Comparison of ENCODE assay signal across 9 mouse cellular contexts in the genomic region with DNA sequence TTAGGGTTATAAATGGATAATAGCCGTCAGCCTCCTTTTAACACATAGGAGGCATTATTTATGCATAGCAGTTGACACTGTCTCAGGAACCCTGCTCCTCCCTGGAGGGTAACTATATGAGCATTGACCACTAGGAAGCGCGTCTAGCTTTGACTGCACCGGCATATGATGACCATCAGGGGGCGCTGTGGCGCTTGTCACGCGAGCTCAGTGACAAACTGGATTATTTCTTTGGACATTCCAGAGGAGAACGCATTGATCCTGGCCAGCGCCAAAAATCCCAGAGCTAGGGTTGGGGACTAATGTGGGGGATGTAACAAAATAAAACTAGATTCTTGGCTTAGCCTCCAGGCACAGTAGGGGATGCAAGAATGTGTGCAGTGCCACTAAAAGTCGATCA. TPM values are rescaled to one million over a fixed set of nuclear protein-coding genes. Genes with fewer than 3 reads are reported as not detected.
DNase-seq lines count a peak whose midpoint lies in the region; ATAC-seq lines count a peak whose summit lies in the region.
"Had no signal": no experiment of that assay in that cellular context is flagged by ENCODE, and none has a peak within 500 bp of the region (broad histone marks: within the 10 kb centered on the region; RNA-seq: fewer than 3 reads in every experiment).

No protein-coding gene starts in this region.

- no peak for ATAC-seq in forebrain, embryonic 11.5 days (replicated peaks; ENCODE audit: low FRiP score)
- ATAC-seq in forebrain, embryonic 12.5 days (ENCODE audit: low FRiP score) = no peak
- peak; percentile 9; the same call in 1 of the 2 replicates for ATAC-seq in embryonic facial prominence, embryonic 14.5 days (ENCODE audit: low read depth)
- peak; percentile 62 to 78 for ATAC-seq in hematopoietic stem cell, adult 5-6 weeks (replicated peaks in 1 of 2; ENCODE audit: insufficient read depth in 1 of 2, low FRiP score in 2 of 2, low TSS enrichment in 1 of 2, low read depth in 1 of 2, poor library complexity in 2 of 2, severe bottlenecking in 2 of 2)
- peak; percentile 75 for ATAC-seq in megakaryocyte-erythroid progenitor cell, adult 5-6 weeks (replicated peaks; ENCODE audit: low FRiP score, low TSS enrichment, poor library complexity, severe bottlenecking)

- no peak overlapping the region for H3K4me3 ChIP-seq in forebrain, embryonic 11.5 days (ENCODE audit: low read depth, low read length)
- H3K4me3 ChIP-seq in forebrain, embryonic 12.5 days (replicated peaks) = no peak overlapping the region
- no peak overlapping the region for H3K4me3 ChIP-seq in embryonic facial prominence, embryonic 14.5 days (ENCODE audit: low read depth, low read length)
- H3K4me3 ChIP-seq: liver, embryonic 15.5 days had no signal

- DNase-seq in forebrain, embryonic 11.5 days (ENCODE audit: low spot score) = peak; percentile 87
- peak; percentile 73 to 86 for DNase-seq in adrenal gland, postnatal 36 days
- DNase-seq in embryonic facial prominence, embryonic 14.5 days (ENCODE audit: low spot score) = peak; percentile 66
- DNase-seq in layer of hippocampus, postnatal 14 days (ENCODE audit: low spot score in 2 of 2) = peak; percentile 73 to 76
- DNase-seq in spleen, postnatal 36 days (ENCODE audit: low spot score in 2 of 2) = peak; percentile 20 to 29

- no peak overlapping the region for H3K9ac ChIP-seq in forebrain, embryonic 11.5 days (ENCODE audit: low read length)
- no peak overlapping the region for H3K9ac ChIP-seq in forebrain, embryonic 12.5 days
- no peak overlapping the region for H3K9ac ChIP-seq in embryonic facial prominence, embryonic 14.5 days (ENCODE audit: low read depth, low read length)
- H3K9ac ChIP-seq: liver, embryonic 15.5 days had no signal

- H3K27me3 ChIP-seq in forebrain, embryonic 11.5 days (ENCODE audit: control insufficient read depth, insufficient read depth, low read length) = no peaks in the 10 kb centered on the region
- peaks cover 10% of the 10 kb centered on the region; the same call in 1 of the 2 replicates for H3K27me3 ChIP-seq in forebrain, embryonic 12.5 days
- H3K27me3 ChIP-seq in embryonic facial prominence, embryonic 14.5 days (replicated peaks; ENCODE audit: control insufficient read depth, insufficient read depth, low read length) = 0 out of 2 replicates have a peak, but pooled peaks cover 3% of the 10 kb centered on the region

- no peaks in the 10 kb centered on the region for H3K4me1 ChIP-seq in forebrain, embryonic 11.5 days (replicated peaks; ENCODE audit: control insufficient read depth, insufficient read depth, low read length)
- H3K4me1 ChIP-seq in forebrain, embryonic 12.5 days = no peaks in the 10 kb centered on the region
- peaks cover 3% of the 10 kb centered on the region; the same call in 1 of the 2 replicates for H3K4me1 ChIP-seq in embryonic facial prominence, embryonic 14.5 days (ENCODE audit: control insufficient read depth, insufficient read depth, low read length)
- H3K4me1 ChIP-seq: liver, embryonic 15.5 days had no signal

- no peak overlapping the region for H3K4me2 ChIP-seq in forebrain, embryonic 11.5 days (ENCODE audit: low read depth, low read length, severe bottlenecking)
- H3K4me2 ChIP-seq in forebrain, embryonic 12.5 days = no peak overlapping the region
- no peak overlapping the region for H3K4me2 ChIP-seq in embryonic facial prominence, embryonic 14.5 days (ENCODE audit: low read depth, low read length)
- H3K4me2 ChIP-seq: liver, embryonic 15.5 days had no signal

- H3K36me3 ChIP-seq in forebrain, embryonic 11.5 days (ENCODE audit: control insufficient read depth, insufficient read depth, low read length) = no peaks in the 10 kb centered on the region
- H3K36me3 ChIP-seq in forebrain, embryonic 12.5 days (replicated peaks) = no peaks in the 10 kb centered on the region
- 0 out of 2 replicates have a peak, but pooled peaks cover 3% of the 10 kb centered on the region for H3K36me3 ChIP-seq in embryonic facial prominence, embryonic 14.5 days (ENCODE audit: control insufficient read depth, insufficient read depth, low read length)
- H3K36me3 ChIP-seq: liver, embryonic 15.5 days had no signal

- 12% methylated on average over 11 of the region's 11 CpGs for WGBS in forebrain, embryonic 11.5 days
- 15% methylated on average over 11 of the region's 11 CpGs for WGBS in forebrain, embryonic 12.5 days
- WGBS in embryonic facial prominence, embryonic 14.5 days = 12% methylated on average over 11 of the region's 11 CpGs

- H3K9me3 ChIP-seq in forebrain, embryonic 11.5 days (ENCODE audit: control insufficient read depth, low read length) = no peaks in the 10 kb centered on the region
- H3K9me3 ChIP-seq in forebrain, embryonic 12.5 days = no peaks in the 10 kb centered on the region
- no peaks in the 10 kb centered on the region for H3K9me3 ChIP-seq in embryonic facial prominence, embryonic 14.5 days (ENCODE audit: control insufficient read depth, low read length)
- H3K9me3 ChIP-seq: liver, embryonic 15.5 days had no signal

- no peak overlapping the region for H3K27ac ChIP-seq in forebrain, embryonic 11.5 days (ENCODE audit: low read depth, low read length)
- H3K27ac ChIP-seq in forebrain, embryonic 12.5 days = no peak overlapping the region
- H3K27ac ChIP-seq in embryonic facial prominence, embryonic 14.5 days (replicated peaks; ENCODE audit: low read depth, low read length) = no peak overlapping the region
- H3K27ac ChIP-seq: liver, embryonic 15.5 days had no signal

RNA-seq across cellular contexts. Expression of gene Ltbp4, which starts 35.3 kb away (rescaled TPM):
- 11.9 and 13.0 TPM in 2 replicates for polyA plus RNA-seq in forebrain, embryonic 11.5 days (2014; fragmentation: Nextera tagmentation; extraction: Ambion mirVana)
- 12.4 and 16.5 TPM in 2 replicates for polyA plus RNA-seq in forebrain, embryonic 12.5 days (2016; fragmentation: Nextera tagmentation; extraction: Ambion mirVana)
- 10 to 100 TPM; 77.8 to 94.6 TPM for total RNA-seq in adrenal gland, postnatal 36 days (2021)
- polyA plus RNA-seq in embryonic facial prominence, embryonic 14.5 days (2014; fragmentation: Nextera tagmentation; extraction: Ambion mirVana) = 74.2 and 74.8 TPM in 2 replicates
- 1.9 TPM in 1 of 2 replicates, not detected in the other for total RNA-seq in hematopoietic stem cell, adult 5-6 weeks (2017)
- 10 to 100 TPM; 55.0 to 55.3 TPM for total RNA-seq in layer of hippocampus, postnatal 14 days (2021)
- 0.39 TPM in 1 of 2 replicates, not detected in the other for total RNA-seq in megakaryocyte-erythroid progenitor cell, adult 5-6 weeks (2014; fragmentation: Nextera tagmentation)
- 0.05 and 1.4 TPM in 2 replicates for total RNA-seq in megakaryocyte-erythroid progenitor cell, adult 5-6 weeks (2017)

RNA-seq across cellular contexts. Expression of gene Numbl, which starts 43.9 kb away (rescaled TPM):
- 19.1 and 20.1 TPM in 2 replicates for polyA plus RNA-seq in forebrain, embryonic 11.5 days (2014; fragmentation: Nextera tagmentation; extraction: Ambion mirVana)
- 40.6 and 41.8 TPM in 2 replicates for polyA plus RNA-seq in forebrain, embryonic 12.5 days (2016; fragmentation: Nextera tagmentation; extraction: Ambion mirVana)
- 10 to 100 TPM in 1 of 2 experiments, 1 to 10 TPM in 1; 8.8 to 10.1 TPM for total RNA-seq in adrenal gland, postnatal 36 days (2021)
- 25.1 and 28.4 TPM in 2 replicates for polyA plus RNA-seq in embryonic facial prominence, embryonic 14.5 days (2014; fragmentation: Nextera tagmentation; extraction: Ambion mirVana)
- 1.6 and 2.4 TPM in 2 replicates for total RNA-seq in hematopoietic stem cell, adult 5-6 weeks (2017)
- 100 to 1,000 TPM; 144 to 148 TPM for total RNA-seq in layer of hippocampus, postnatal 14 days (2021)
- total RNA-seq in megakaryocyte-erythroid progenitor cell, adult 5-6 weeks (2014; fragmentation: Nextera tagmentation) = 0.94 and 3.0 TPM in 2 replicates
- 0.38 and 0.66 TPM in 2 replicates for total RNA-seq in megakaryocyte-erythroid progenitor cell, adult 5-6 weeks (2017)

RNA-seq across cellular contexts. Expression of gene Shkbp1, which starts 53.6 kb away (rescaled TPM):
- 64.3 and 67.6 TPM in 2 replicates for polyA plus RNA-seq in forebrain, embryonic 11.5 days (2014; fragmentation: Nextera tagmentation; extraction: Ambion mirVana)
- polyA plus RNA-seq in forebrain, embryonic 12.5 days (2016; fragmentation: Nextera tagmentation; extraction: Ambion mirVana) = 77.1 and 81.2 TPM in 2 replicates
- total RNA-seq in adrenal gland, postnatal 36 days (2021) = 10 to 100 TPM; 22.3 TPM
- polyA plus RNA-seq in embryonic facial prominence, embryonic 14.5 days (2014; fragmentation: Nextera tagmentation; extraction: Ambion mirVana) = 26.5 and 30.3 TPM in 2 replicates
- 15.8 and 22.4 TPM in 2 replicates for total RNA-seq in hematopoietic stem cell, adult 5-6 weeks (2017)
- total RNA-seq in layer of hippocampus, postnatal 14 days (2021) = 10 to 100 TPM; 24.7 to 26.2 TPM
- 39.2 and 72.7 TPM in 2 replicates for total RNA-seq in megakaryocyte-erythroid progenitor cell, adult 5-6 weeks (2014; fragmentation: Nextera tagmentation)
- total RNA-seq in megakaryocyte-erythroid progenitor cell, adult 5-6 weeks (2017) = 20.6 and 35.1 TPM in 2 replicates

RNA-seq across cellular contexts. Expression of gene Gm20479, which starts 55.0 kb away (rescaled TPM):
- polyA plus RNA-seq in forebrain, embryonic 11.5 days (2014; fragmentation: Nextera tagmentation; extraction: Ambion mirVana) = not detected in 2 replicates
- polyA plus RNA-seq in forebrain, embryonic 12.5 days (2016; fragmentation: Nextera tagmentation; extraction: Ambion mirVana) = 1.5 TPM in 1 of 2 replicates, not detected in the other
- 1 to 10 TPM in 1 of 2 experiments, not detected in 1; 6.1 TPM for total RNA-seq in adrenal gland, postnatal 36 days (2021)
- not detected in 2 replicates for polyA plus RNA-seq in embryonic facial prominence, embryonic 14.5 days (2014; fragmentation: Nextera tagmentation; extraction: Ambion mirVana)
- total RNA-seq in hematopoietic stem cell, adult 5-6 weeks (2017) = not detected in 2 replicates
- total RNA-seq in layer of hippocampus, postnatal 14 days (2021) = not detected
- not detected in 2 replicates for total RNA-seq in megakaryocyte-erythroid progenitor cell, adult 5-6 weeks (2014; fragmentation: Nextera tagmentation)
- not detected in 2 replicates for total RNA-seq in megakaryocyte-erythroid progenitor cell, adult 5-6 weeks (2017)

Comparison
In these comparisons a context has a peak if more than half of its experiments do, and no peak if none do; other contexts are left out.
1. ATAC-seq: peak in embryonic facial prominence, embryonic 14.5 days (single experiment), hematopoietic stem cell, adult 5-6 weeks (2 of 2) and megakaryocyte-erythroid progenitor cell, adult 5-6 weeks (single experiment); none in forebrain, embryonic 11.5 days (single experiment) and forebrain, embryonic 12.5 days (single experiment).
2. DNase-seq: peak in every context shown above with its lines; median percentile 87 in forebrain, embryonic 11.5 days; 80 in adrenal gland, postnatal 36 days; 74 in layer of hippocampus, postnatal 14 days; 66 in embryonic facial prominence, embryonic 14.5 days; 24 in spleen, postnatal 36 days.
3. RNA of gene Ltbp4, which starts 35.3 kb away (total RNA-seq): 77.8 to 94.6 TPM in adrenal gland, postnatal 36 days and 55.0 to 55.3 TPM in layer of hippocampus, postnatal 14 days; 0.05 to 1.4 TPM in megakaryocyte-erythroid progenitor cell, adult 5-6 weeks and 1.9 TPM in hematopoietic stem cell, adult 5-6 weeks; every median in the first group is over 10 times any median in the second.
4. RNA of gene Numbl, which starts 43.9 kb away (total RNA-seq): 144 to 148 TPM in layer of hippocampus, postnatal 14 days; 8.8 to 10.1 TPM in adrenal gland, postnatal 36 days, 1.6 to 2.4 TPM in hematopoietic stem cell, adult 5-6 weeks and 0.38 to 3.0 TPM in megakaryocyte-erythroid progenitor cell, adult 5-6 weeks; every median in the first group is over 10 times any median in the second.